Mouse (Mus musculus): Measurements from ENCODE around the gene Sphkap.

Gene Sphkap

GRCm38 (mm10) chr1:83408021-83408464 is at the start of gene Sphkap:
Gene Sphkap (minus strand): TSS chr1:83408200.
- DNase-seq: peak; percentile 57

DNA sequence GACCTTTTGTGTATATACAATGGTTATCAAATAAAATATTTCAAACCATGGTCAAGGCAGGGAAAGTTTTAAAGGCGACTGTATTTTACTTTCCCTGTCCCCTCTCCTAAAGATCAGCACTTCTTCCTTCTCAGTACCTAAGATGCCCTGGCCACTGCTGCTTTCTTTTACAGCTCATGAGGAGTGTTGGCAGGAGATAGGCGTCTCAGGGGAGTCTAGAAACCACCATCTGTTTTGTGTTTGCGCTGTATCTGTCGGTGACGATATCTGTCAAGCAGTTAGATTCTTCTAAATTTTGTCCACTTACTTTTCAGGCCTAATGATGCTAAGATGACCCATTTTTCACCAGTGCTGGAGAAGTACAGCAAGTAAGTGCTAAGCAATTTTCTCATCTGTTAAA is 43.3 kb upstream of the Sphkap start:
- DNase-seq: no peak

- no peak for DNase-seq
Measured at GRCm38 (mm10) chr1:83440422-83440821, 32.4 kb upstream of the Sphkap start.

GRCm38 (mm10) chr1:83433932-83434331 is 25.9 kb upstream of the Sphkap start:
- DNase-seq: no peak

GRCm38 (mm10) chr1:83429866-83430265 is 21.9 kb upstream of the Sphkap start:
- no peak for DNase-seq

DNA sequence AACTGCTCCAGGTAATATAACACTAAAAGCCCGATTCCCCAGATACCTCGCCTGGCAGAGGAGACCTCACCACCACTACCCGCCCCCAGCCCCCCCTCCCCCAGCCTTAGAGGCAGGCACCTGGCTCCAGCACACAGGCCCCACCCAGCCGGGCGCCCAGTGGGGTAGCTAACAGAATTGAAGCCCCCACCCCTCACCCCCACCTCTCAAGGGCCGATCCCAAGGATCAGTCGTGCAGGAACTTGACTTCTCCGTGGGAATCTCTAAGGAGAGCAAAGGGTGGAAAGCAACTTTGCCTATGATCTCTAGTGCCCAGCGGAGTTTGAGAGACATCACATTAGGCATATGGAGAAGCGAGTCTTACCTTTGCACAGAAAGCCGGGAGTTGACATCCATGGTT is 384 bp downstream of the Sphkap start:
- peak; percentile 9 for DNase-seq

DNA sequence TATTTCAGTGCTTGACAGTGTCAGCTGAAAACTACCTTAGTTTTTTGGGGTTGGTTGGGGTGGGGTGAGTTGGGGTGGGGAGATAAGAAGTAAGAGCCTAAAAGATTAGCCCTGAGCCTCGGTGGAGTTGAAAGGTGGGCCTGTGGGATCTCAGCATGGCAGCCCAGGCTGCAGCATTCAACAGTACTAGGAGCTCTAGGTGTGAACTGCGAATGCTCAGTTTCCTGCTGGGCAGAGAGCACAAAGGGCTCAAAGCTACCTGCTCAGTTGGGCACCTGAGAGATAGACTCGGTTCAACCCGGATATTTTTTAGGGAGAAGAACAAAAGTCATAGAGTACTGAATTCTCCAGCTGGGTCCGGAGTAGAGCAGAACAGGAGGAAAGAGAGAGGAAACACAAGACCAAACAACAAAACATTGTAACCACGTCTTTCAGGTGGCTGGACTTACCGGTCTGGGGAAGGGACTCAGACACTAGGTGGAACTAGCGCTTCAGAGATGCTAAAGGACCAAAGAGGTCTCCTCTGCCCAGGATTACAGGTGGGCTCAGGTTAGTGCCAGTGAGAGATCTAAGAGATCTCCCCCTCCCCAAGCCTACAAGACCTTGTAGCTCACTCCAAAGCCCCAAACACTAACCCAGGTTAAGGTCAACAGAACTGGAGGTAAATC is 984 bp downstream of the Sphkap start:
- no peak for DNase-seq

GRCm38 (mm10) chr1:83401079-83401478 is 6.9 kb downstream of the Sphkap start:
- DNase-seq: no peak

- no peak for DNase-seq
Measured at GRCm38 (mm10) chr1:83396284-83396683, 11.7 kb downstream of the Sphkap start.

- DNase-seq: no peak
Measured at GRCm38 (mm10) chr1:83395559-83395958, 12.4 kb downstream of the Sphkap start.

DNA sequence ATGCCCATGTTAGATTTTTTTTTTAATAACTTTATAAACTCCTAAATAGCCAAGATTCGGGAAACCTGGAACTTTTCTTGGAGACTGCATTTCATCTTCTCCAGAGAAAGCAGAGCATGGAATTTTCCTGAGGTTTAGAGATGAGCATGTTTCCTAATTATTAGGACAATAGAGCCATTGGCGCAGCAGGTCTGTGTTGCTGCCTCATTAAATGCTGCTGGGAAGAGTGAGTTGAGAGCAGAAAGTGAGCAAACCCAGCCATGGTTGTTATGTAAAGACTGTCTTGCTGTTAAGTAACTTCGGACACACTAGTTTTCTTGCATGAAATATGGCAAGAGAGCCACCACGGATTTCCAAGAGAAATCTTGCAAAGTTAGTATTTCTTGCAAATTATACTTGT is 18.6 kb downstream of the Sphkap start:
- no peak for DNase-seq

GRCm38 (mm10) chr1:83377404-83377803 is 30.6 kb downstream of the Sphkap start:
- DNase-seq: no peak

DNA sequence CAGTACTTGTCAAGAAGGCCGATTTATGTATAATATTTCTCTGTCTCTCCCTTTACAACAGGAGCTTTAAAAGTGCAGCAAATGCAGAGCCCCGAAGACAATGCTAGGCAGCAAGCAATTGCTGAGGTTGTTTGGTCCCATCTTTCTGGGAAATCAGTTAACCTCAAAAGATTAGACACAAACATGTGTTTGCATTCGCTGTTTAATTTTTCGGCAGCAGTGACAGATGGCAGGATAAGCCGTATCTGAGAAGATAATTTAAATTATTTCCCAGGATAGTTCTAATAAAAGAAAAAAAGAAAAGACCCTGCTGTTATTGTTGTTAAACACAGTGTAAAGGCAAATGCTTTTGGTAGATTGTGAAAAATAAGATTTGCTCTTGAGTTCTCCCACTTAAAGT is 41.5 kb downstream of the Sphkap start:
- no peak for DNase-seq

GRCm38 (mm10) chr1:83362168-83362567 is 45.8 kb downstream of the Sphkap start:
- DNase-seq: no peak

GRCm38 (mm10) chr1:83346453-83346852 is 61.5 kb downstream of the Sphkap start:
- no peak for DNase-seq

DNA sequence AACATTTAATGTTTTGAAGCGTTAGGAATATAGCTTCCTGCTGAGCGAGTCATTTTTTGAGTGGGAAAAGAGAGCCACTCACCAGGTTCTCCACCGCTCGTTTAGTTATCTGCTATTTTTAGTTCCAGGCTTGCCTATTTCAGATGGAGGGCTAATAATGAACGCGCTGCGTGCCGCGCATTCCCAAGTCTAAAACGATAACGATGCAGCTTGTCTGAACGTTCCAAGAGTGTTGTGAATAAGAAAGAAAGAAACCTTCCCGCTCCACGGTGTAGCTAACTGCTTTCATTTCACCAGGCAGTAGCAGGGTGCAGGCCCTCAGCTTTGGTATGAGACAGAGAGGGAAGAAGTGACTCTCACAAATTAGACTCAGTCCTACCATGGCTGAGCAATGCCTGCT is 62.4 kb downstream of the Sphkap start:
- DNase-seq: peak; percentile 7

- DNase-seq: no peak
Measured at GRCm38 (mm10) chr1:83345069-83345468, 62.9 kb downstream of the Sphkap start.

- DNase-seq: no peak
Measured at GRCm38 (mm10) chr1:83342726-83343250, 65.2 kb downstream of the Sphkap start.

DNA sequence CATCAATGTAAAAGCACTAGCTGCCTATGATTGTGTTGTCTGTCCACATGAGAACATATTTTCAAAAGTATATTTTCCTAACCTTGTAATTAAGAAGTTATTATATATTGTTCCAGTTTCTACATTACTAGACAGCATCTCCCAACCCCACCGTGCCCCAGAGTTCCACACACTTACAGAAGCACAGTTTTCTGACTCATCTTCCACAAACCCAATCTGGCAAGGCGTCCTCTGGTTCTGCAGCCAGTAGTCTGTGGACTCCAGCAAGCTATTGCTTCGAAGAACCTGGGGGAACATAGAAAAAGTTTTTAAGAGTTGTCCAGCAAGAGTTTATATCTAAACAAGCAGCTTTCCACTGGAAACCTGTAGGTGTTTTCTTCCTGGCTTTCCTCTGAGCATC is 68.6 kb downstream of the Sphkap start:
- DNase-seq: no peak

- no peak for DNase-seq
Measured at GRCm38 (mm10) chr1:83316917-83317316, 91.1 kb downstream of the Sphkap start.

DNA sequence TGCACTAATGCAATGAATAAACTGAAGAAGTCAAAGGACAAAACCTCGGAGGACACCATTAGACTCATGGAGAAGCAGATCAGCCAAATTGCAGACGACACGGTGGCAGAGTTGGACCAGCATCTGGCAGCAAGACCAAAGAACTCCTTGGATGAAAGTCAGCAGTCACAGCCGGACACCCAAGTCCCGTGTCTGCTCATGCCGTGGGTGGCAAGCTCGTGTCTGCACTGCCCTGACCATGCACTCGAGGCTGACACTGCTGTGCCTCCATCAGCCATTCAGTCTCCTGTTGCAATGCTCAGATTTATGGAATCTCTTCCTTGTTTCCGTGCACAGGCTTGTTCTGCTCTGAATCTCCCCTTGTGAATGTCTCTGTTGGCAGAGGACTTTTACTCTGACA is 92.9 kb downstream of the Sphkap start:
- DNase-seq: no peak

- no peak for DNase-seq
Measured at GRCm38 (mm10) chr1:83311607-83312295, 96.2 kb downstream of the Sphkap start.

- no peak for DNase-seq
Measured at GRCm38 (mm10) chr1:83297137-83298076, 110.6 kb downstream of the Sphkap start.
